Mouse (Mus musculus): Measurements from ENCODE around the gene Chka. TPM values are rescaled to one million over a fixed set of nuclear protein-coding genes. Genes with fewer than 3 reads are reported as not detected.

Gene Chka
- polyA plus RNA-seq, 1 experiment from 2014 or later = 62.8 TPM

DNA sequence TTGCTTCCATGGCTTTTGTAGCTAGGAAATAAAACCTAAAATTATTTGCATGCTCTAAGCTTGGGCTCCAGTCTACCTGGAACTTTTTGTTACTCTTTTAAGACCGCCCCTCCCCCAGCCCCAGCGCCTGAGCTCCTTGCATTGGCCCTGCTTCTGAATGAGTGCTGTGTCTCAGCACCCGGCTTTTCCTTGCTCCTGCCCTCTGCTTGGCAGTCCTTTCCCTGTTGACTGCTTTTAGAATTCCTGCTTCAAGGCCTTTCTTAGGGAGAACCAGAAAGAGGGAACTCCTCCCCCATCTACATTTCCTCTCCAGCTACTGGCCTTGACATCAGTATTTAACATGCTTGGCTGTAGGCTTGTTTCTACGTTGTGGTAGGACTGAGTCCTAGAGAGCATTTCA lies 4.0 kb downstream of the Chka start:
- Histone ChIP-seq H3K9me3 (no peaks in the 10 kb centered on the region), H3K4me1 (replicated peaks) (peaks cover 31% of the 10 kb centered on the region), H3K36me3 (no peaks in the 10 kb centered on the region), H3K9ac (replicated peaks) (no peak overlapping the region), H3K27me3 (no peaks in the 10 kb centered on the region), H3K4me2 (peak overlapping the region; percentile 37), H3K4me3 (replicated peaks) (no peak overlapping the region), H3K27ac (peak overlapping the region; percentile 66)
- 22% methylated on average over 4 of the region's 4 CpGs for WGBS
- no peak for ATAC-seq (ENCODE audit: insufficient number of reproducible peaks, insufficient read depth, low FRiP score, low TSS enrichment, low read depth)

DNA sequence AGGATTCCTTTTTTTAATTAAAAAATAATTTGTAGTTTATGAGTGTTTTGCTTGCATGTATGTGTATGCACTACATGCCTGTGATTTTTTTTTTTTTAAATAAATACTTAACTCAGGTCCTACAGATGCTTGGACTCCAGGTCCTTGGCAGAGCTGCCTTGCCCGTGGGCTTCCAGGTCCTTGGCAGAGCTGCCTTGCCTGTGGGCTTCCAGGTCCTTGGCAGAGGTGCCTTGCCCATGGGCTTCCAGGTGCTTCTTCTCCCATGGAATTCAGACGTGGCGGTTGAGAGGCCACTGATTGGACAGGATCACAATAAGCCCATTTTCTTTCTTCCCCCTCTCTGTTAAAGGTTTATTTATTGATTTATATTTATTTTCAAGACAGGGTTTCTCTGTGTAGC lies 5.6 kb downstream of the Chka start:
- WGBS = 83% methylated on average over 3 of the region's 3 CpGs
- Histone ChIP-seq H3K9me3 (no peaks in the 10 kb centered on the region), H3K36me3 (no peaks in the 10 kb centered on the region), H3K4me1 (replicated peaks) (peaks cover 24% of the 10 kb centered on the region), H3K9ac (replicated peaks) (no peak overlapping the region), H3K4me2 (no peak overlapping the region), H3K4me3 (replicated peaks) (no peak overlapping the region), H3K27me3 (no peaks in the 10 kb centered on the region), H3K27ac (no peak overlapping the region)
- ATAC-seq (ENCODE audit: insufficient number of reproducible peaks, insufficient read depth, low FRiP score, low TSS enrichment, low read depth) = no peak

DNA sequence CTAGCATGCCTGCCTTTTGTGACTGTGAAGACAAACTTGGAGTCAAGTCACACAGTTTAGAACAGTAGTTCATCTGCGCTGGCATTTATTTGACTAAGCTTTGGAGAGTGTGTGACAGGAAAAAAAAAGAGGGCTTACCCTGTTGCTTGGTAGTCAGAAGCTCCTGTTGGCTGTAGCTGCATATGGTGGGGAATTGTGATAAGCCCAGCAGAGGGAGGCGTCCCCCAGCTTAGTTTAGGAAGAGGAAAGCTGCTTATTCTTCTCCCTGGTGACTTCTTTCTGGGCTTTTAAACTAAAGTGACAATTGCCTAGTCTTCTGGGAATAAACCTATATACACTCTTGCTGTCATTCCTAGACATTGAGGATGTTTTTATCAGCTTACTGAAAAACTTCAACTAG lies 11.1 kb downstream of the Chka start:
- Histone ChIP-seq H3K4me2 (no peak overlapping the region), H3K9ac (replicated peaks) (no peak overlapping the region), H3K27me3 (no peaks in the 10 kb centered on the region), H3K4me1 (replicated peaks) (no peaks in the 10 kb centered on the region; the same call in 1 of the 2 replicates), H3K36me3 (peaks cover 21% of the 10 kb centered on the region), H3K9me3 (no peaks in the 10 kb centered on the region), H3K4me3 (replicated peaks) (no peak overlapping the region), H3K27ac (no peak overlapping the region)
- ATAC-seq (ENCODE audit: insufficient number of reproducible peaks, insufficient read depth, low FRiP score, low TSS enrichment, low read depth) = no peak
- 86% methylated on average over 2 of the region's 2 CpGs for WGBS

DNA sequence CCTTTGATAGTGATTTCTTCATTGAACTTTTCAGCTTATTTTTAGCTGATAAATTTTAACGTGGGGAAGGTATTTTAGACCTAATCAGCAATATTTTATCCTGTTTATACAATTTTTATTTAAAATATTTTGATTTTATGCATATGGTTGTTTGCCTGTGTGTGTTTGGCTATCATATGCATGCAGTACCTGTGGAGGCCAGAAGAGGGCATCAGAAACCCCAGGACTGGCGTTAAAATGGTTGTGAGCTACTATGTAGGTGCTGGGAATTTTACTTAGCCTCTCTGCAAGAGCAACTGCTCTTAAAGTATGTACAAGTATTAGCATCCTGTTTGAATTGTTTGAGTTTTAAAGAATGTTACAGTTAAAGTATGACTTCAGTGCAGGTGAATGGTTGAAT lies 13.4 kb downstream of the Chka start:
- Histone ChIP-seq H3K9ac (replicated peaks) (no peak overlapping the region), H3K4me3 (replicated peaks) (no peak overlapping the region), H3K27me3 (no peaks in the 10 kb centered on the region), H3K27ac (no peak overlapping the region), H3K4me1 (replicated peaks) (no peaks in the 10 kb centered on the region), H3K4me2 (no peak overlapping the region), H3K9me3 (no peaks in the 10 kb centered on the region), H3K36me3 (peaks cover 21% of the 10 kb centered on the region)
- ATAC-seq (ENCODE audit: insufficient number of reproducible peaks, insufficient read depth, low FRiP score, low TSS enrichment, low read depth) = no peak
- 80% methylated on average over 2 of the region's 2 CpGs for WGBS

DNA sequence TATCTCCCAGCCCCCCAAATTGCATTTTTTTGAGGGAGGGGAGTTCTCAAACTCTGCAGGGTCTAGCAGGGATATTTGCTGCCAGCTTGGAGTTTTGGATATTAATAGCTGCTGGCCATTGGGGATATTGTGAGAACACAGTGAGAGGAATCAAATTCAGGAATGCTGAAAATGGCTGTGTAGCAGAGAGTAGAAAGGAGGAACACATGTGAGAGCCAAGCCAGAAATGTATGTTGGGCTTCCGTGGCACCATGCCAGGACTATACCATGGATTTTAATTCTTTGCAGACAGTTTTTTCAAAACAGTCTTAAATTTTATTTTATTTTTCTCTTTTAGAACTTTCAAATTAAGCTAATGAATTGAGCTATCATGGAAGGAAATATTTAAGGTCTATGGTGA lies 16.7 kb downstream of the Chka start:
- Histone ChIP-seq H3K4me1 (replicated peaks) (no peaks in the 10 kb centered on the region), H3K9ac (replicated peaks) (no peak overlapping the region), H3K4me2 (no peak overlapping the region), H3K27me3 (no peaks in the 10 kb centered on the region), H3K9me3 (no peaks in the 10 kb centered on the region), H3K4me3 (replicated peaks) (no peak overlapping the region), H3K27ac (no peak overlapping the region), H3K36me3 (peaks cover 21% of the 10 kb centered on the region)
- 68% methylated on average over 1 of the region's 1 CpGs for WGBS
- no peak for ATAC-seq (ENCODE audit: insufficient number of reproducible peaks, insufficient read depth, low FRiP score, low TSS enrichment, low read depth)

DNA sequence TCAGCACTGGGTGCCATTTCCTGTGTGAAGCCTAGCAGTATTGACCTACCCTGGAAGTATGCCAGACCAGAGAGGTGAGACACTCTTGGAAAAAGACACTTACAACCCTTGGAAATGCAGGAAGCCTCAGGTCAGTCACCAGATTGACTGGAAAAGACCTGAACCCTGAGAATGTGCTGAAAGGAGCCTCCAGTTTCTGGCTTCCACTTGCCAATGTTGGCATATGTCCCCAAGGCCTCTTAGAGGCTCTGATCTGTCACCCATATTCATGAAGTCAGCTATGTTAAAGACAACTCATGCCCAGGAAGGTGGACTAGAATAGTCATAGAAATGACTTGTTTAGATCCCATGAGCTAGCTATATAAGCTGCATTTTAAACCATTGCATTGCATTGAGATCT lies 19.9 kb downstream of the Chka start:
- Histone ChIP-seq H3K4me3 (replicated peaks) (no peak overlapping the region), H3K36me3 (peaks cover 14% of the 10 kb centered on the region), H3K4me2 (no peak overlapping the region), H3K9ac (replicated peaks) (no peak overlapping the region), H3K27ac (no peak overlapping the region), H3K9me3 (no peaks in the 10 kb centered on the region), H3K4me1 (replicated peaks) (peaks cover 16% of the 10 kb centered on the region), H3K27me3 (no peaks in the 10 kb centered on the region)
- no peak for ATAC-seq (ENCODE audit: insufficient number of reproducible peaks, insufficient read depth, low FRiP score, low TSS enrichment, low read depth)

DNA sequence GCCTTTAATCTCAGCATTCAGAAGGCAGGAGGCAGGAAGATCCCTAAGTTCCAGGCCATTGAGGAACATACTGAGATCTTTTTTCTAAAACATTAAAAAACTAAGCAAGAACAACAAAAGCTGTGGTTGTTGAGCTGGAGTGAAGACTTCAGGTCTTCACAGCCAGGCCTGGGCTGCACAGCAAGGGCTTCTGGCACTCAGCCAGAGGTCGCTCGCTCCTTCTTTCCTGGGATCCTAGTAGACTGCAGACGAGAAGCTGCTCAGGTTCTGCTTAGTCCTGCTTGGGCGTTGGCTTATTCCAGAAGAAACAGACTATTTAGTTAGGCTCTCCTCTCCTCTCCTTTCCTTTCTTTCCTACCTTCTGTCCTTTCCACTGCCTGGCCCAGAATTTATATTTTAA lies 20.8 kb downstream of the Chka start:
- ATAC-seq (ENCODE audit: insufficient number of reproducible peaks, insufficient read depth, low FRiP score, low TSS enrichment, low read depth) = no peak
- 76% methylated on average over 4 of the region's 4 CpGs for WGBS
- peaks cover 16% of the 10 kb centered on the region for H3K36me3 ChIP-seq
- H3K4me2 ChIP-seq = no peak overlapping the region
- H3K9me3 ChIP-seq = no peaks in the 10 kb centered on the region
- H3K9ac ChIP-seq (replicated peaks) = no peak overlapping the region
- no peak overlapping the region for H3K27ac ChIP-seq
- no peak overlapping the region for H3K4me3 ChIP-seq (replicated peaks)
- peaks cover 16% of the 10 kb centered on the region for H3K4me1 ChIP-seq (replicated peaks)
- H3K27me3 ChIP-seq = no peaks in the 10 kb centered on the region

DNA sequence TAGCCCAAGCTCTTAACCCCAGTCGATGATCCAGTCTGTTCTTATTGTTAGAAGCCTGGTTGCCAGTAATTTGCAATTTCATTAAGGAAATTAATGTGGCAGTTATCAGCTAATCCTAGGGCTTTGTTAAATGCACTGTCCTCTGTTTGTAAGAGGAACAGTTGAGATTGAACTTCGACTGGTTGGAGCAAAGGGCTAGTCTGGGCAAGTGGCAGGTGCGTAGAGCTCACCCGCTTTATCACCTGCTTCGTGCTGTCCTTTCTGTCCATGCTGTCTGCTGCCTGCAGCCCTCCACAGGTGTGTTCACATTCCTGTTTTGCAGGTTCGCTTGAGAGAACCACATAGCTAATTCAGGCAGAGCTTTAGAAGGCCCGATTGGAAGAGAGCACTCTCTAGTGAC lies 23.5 kb downstream of the Chka start:
- peaks cover 18% of the 10 kb centered on the region for H3K36me3 ChIP-seq
- H3K27me3 ChIP-seq = no peaks in the 10 kb centered on the region
- H3K4me3 ChIP-seq (replicated peaks) = no peak overlapping the region
- peaks cover 18% of the 10 kb centered on the region for H3K4me1 ChIP-seq (replicated peaks)
- no peak overlapping the region for H3K4me2 ChIP-seq
- WGBS = 76% methylated on average over 7 of the region's 7 CpGs
- no peak overlapping the region for H3K9ac ChIP-seq (replicated peaks)
- ATAC-seq (ENCODE audit: insufficient number of reproducible peaks, insufficient read depth, low FRiP score, low TSS enrichment, low read depth) = no peak
- H3K27ac ChIP-seq = no peak overlapping the region
- no peaks in the 10 kb centered on the region for H3K9me3 ChIP-seq

DNA sequence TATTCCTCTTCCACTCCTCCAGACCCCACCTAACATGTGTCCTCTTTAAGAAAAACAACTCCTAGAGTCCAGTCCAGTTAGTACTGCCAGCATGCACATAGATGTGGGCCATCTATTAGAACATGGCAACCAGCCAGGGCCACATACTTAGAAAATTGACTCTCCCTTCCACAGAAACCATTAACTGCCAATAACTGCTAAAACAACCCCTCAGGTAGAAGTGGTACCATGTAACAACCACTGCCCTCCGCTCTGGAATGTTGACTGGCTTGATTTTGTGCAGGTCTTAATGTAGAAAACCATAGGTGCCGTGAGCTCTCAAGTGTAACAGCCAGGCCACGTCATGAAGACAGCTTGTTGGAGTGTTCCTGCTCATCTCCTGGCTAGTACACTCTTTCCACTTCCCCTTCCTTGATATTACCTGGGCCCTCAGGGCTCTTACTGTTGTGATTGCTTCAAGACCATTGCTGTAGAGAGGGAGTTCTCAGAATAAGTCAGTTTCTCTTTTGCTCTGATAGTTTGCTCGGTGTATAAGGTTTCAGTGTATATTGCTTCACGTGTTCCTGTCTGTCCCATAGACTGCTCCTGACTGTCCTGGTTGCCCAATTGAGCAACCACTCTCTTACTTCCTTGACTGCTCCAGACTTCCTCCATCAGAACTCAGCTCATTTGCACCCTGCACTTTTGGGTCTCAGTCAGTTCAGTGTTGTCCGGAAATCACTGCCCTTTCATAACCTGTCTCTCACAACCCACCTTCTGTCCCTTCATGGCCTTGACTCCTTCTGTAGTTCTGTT lies 28.7 kb downstream of the Chka start:
- 85% methylated on average over 6 of the region's 6 CpGs for WGBS
- ATAC-seq (ENCODE audit: insufficient number of reproducible peaks, insufficient read depth, low FRiP score, low TSS enrichment, low read depth) = no peak
- H3K4me2 ChIP-seq = no peak overlapping the region
- no peak overlapping the region for H3K4me3 ChIP-seq (replicated peaks)
- no peaks in the 10 kb centered on the region for H3K9me3 ChIP-seq
- peaks cover 7% of the 10 kb centered on the region; the same call in 1 of the 2 replicates for H3K4me1 ChIP-seq (replicated peaks)
- no peaks in the 10 kb centered on the region for H3K27me3 ChIP-seq
- no peak overlapping the region for H3K27ac ChIP-seq
- H3K9ac ChIP-seq (replicated peaks) = no peak overlapping the region
- peaks cover 22% of the 10 kb centered on the region for H3K36me3 ChIP-seq

DNA sequence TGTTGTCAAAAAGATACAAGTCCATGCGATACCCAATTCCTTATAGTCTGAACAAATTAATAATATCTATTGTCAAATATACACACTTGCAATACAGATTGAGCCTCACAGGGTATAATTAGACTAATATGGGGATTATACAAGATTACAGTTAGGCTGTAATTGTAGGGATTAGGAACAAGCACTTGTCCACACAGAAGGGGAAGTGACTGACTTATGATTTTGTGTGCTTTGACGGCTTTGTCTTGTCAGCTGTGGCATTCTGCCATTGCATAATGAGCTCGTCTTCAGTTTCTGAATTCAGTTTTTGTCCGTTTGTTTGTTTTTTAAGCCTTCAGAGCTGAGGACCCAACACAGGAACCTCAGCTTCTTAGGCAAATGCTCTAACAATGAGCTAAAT lies 30.6 kb downstream of the Chka start:
- no peak for ATAC-seq (ENCODE audit: insufficient number of reproducible peaks, insufficient read depth, low FRiP score, low TSS enrichment, low read depth)
- Histone ChIP-seq H3K27ac (no peak overlapping the region), H3K9me3 (no peaks in the 10 kb centered on the region), H3K4me1 (replicated peaks) (0 out of 2 replicates have a peak, but pooled peaks cover 4% of the 10 kb centered on the region), H3K9ac (replicated peaks) (no peak overlapping the region), H3K27me3 (no peaks in the 10 kb centered on the region), H3K4me3 (replicated peaks) (no peak overlapping the region), H3K4me2 (no peak overlapping the region), H3K36me3 (peaks cover 27% of the 10 kb centered on the region)
- 90% methylated on average over 4 of the region's 4 CpGs for WGBS

DNA sequence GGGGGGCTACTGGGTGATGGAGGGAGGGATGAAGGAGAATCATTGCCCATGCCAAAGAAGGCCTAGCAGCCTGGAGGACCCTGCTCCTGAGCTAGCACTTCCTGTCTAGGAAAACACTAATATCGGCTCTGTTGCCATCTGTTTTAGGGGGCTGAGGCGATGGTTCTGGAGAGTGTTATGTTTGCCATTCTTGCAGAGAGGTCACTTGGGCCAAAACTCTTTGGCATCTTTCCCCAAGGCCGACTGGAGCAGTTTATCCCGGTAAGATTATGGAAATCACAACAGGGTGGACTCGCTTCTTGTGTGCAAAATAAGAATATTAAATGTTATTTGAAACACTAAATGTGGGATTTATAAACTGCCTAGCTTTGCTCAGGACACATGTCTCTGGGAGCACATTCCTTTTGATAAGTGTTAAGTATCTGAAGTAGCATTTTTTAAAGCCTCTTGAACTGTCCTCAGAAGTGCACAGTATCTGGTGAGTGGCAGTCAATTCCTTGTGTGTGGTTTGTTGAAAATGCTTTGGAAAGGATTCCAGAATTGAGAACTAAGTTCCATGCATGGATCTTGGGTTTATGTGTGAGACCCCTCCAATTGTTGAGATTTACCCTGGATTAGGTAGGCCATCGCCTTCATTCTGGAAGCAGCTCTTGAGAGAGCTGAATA lies 32.9 kb downstream of the Chka start:
- 75% methylated on average over 6 of the region's 6 CpGs for WGBS
- Histone ChIP-seq H3K4me2 (no peak overlapping the region), H3K9me3 (no peaks in the 10 kb centered on the region), H3K9ac (replicated peaks) (no peak overlapping the region), H3K36me3 (peaks cover 43% of the 10 kb centered on the region), H3K4me1 (replicated peaks) (0 out of 2 replicates have a peak, but pooled peaks cover 4% of the 10 kb centered on the region), H3K27me3 (no peaks in the 10 kb centered on the region), H3K4me3 (replicated peaks) (no peak overlapping the region), H3K27ac (no peak overlapping the region)
- ATAC-seq (ENCODE audit: insufficient number of reproducible peaks, insufficient read depth, low FRiP score, low TSS enrichment, low read depth) = no peak

DNA sequence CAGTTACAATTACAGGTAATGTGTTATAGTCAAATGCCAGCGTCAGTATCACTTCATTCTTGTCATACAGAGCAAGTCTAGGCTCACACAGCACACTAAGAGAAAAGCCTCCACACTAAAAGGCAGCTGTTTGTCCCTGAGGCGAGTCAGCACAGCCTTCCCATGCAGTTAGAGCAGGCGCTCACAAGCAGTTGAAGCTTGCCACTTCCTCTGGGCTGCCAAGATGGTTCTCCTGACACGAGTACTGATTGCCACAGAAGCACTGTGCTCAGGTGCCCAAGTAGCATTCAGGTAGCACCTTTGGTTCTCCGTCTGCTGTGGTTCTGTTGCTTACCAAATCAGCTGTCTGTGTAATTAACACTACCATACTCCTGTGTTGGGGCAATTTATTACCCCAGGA lies 37.5 kb downstream of the Chka start:
- Histone ChIP-seq H3K4me1 (replicated peaks) (no peaks in the 10 kb centered on the region), H3K9ac (replicated peaks) (no peak overlapping the region), H3K9me3 (no peaks in the 10 kb centered on the region), H3K4me2 (no peak overlapping the region), H3K4me3 (replicated peaks) (no peak overlapping the region), H3K36me3 (peaks cover 89% of the 10 kb centered on the region), H3K27ac (no peak overlapping the region), H3K27me3 (no peaks in the 10 kb centered on the region)
- no peak for ATAC-seq (ENCODE audit: insufficient number of reproducible peaks, insufficient read depth, low FRiP score, low TSS enrichment, low read depth)
- WGBS = 87% methylated on average over 5 of the region's 5 CpGs
